Mouse (Mus musculus): ENCODE measurements around the gene Tpbpb. TPM values are rescaled to one million over a fixed set of nuclear protein-coding genes. Genes with fewer than 3 reads are reported as not detected.
"Not testable (repeated sequence)": the region's sequence is repeated elsewhere in the genome, so short reads cannot be mapped to it uniquely, and the experiment has no call there.

Tpbpb gene
- not detected for polyA plus RNA-seq (2017; shearing (Covaris generic))

DNA sequence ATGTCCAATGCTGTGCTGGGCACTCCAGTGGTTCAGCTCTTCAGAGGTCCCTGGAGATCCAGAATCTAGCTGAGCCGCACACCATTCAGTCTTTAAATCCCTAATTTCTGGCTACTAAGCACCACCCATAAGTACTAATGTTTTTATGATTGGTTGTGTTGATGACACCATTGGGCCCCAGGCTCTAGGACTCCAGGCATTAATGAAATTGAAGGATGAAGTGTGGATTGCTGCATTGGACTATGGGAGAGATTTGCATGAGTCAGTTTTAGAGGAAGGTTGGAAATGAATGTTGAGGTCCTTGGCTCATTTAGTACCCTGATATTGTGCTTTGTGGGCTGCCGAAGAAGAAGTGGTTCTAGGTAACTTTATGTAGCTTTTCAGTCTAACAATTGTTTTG lies at the start of gene Tpbpb:
Gene Tpbpb, minus strand, starts transcription at position 101 of the 400 bp plus-strand sequence.
- ATAC-seq = not testable (repeated sequence)

DNA sequence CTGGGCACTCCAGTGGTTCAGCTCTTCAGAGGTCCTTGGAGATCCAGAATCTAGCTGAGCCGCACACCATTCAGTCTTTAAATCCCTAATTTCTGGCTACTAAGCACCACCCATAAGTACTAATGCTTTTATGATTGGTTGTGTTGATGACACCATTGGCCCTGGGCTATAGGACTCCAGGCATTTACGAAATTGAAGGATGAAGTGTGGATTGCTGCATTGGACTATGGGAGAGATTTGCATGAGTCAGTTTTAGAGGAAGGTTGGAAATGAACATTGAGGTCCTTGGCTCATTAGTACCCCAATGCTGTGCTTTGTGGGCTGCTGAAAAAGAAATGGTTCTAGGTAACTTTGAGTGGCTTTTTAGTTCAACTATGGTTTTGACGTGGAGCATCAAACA lies 37.2 kb upstream of the Tpbpb start, which contains the start of gene Tpbpa:
Gene Tpbpa, minus strand, starts transcription at position 101 of the 400 bp plus-strand sequence.
- ATAC-seq = not testable (repeated sequence)

DNA sequence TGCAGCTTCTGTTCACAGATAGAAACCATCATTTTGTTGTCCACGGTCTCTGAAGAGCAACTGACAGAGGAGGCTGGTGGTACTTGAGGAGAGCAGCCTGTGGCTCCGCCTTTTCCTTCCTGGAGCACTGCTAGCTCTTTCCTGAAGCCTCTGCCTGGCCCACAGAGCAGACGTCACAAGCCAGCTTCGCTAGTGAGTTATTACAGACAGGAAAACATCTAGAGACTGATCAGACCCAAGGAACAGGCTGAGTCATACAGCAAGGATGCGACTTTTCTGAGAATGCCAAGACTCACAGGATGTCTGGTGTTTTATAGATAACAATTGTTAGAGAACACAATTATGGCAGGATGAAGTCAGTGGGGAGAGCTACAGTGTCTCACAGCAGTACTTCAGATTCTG lies 31.8 kb upstream of the Tpbpb start, which contains the start of the genes Gm49391 and Ctla2a:
Gene Gm49391, minus strand, starts transcription at position 72 of the 402 bp plus-strand sequence.
Gene Ctla2a, minus strand, starts transcription at position 126 of the 402 bp plus-strand sequence.
- ATAC-seq = peak; percentile 98

GRCm38 (mm10) chr13:60935490-60935889 lies 30.8 kb upstream of the Tpbpb start, which contains the start of gene Gm49393:
Gene Gm49393, minus strand, starts transcription at chr13:60935590.
- ATAC-seq = not testable (repeated sequence)

GRCm38 (mm10) chr13:60897328-60897727 lies 7.4 kb downstream of the Tpbpb start, which contains the start of gene Ctla2b:
Gene Ctla2b, minus strand, starts transcription at chr13:60897447.
- ATAC-seq = peak; percentile 94

DNA sequence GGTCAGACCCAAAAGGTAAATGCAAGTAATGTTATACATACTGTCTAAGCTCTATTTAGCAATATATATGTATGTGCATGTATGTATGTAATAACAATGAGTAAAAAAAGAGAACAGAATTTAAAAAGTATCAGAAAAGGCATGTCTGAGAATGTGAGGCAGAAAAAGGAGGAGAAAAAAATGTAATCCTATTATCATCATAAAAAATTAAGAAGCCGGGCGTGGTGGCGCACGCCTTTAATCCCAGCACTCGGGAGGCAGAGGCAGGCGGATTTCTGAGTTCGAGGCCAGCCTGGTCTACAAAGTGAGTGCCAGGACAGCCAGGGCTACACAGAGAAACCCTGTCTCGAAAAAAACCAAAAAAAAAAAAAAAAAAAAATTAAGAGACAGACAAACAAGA lies 7.9 kb downstream of the Tpbpb start, which contains the start of gene Gm49392:
Gene Gm49392, minus strand, starts transcription at position 101 of the 400 bp plus-strand sequence.
- not testable (repeated sequence) for ATAC-seq

DNA sequence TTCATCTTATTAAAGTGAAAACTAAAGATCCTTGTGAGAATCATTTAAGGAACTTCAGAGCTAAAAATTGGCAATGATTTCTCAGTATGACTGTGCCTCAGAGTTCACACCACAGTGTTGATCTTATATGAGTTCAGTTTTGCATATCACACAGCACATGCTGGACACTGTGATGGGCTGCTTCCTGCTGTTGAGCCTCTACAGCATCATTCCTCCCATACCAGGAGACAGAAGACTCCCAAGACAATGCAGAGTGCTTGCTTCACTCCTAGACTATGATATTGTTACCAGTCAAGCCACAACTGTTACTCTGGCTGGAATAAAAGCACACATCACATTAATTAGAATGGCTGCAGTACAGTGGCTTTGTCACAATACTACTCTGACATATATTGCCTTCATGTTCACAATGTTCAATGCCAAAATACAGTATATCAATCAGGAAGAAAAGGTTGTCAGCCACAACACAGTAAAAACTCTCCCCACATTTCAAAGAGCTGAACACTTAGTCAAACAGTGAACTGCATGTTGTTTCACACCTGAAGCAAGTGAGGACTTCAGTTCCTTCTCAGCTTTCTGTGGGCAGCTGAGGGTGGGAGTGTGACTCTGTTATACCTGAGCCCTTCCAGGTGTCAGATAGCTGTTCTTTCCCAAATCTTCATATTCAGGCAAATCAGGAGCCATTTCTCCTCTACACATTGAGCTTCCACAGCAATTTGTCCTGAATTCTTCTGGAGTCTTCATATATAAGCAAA lies 9.1 kb downstream of the Tpbpb start:
- no peak for ATAC-seq

GRCm38 (mm10) chr13:60892301-60892700 lies 12.4 kb downstream of the Tpbpb start:
- ATAC-seq = no peak

- ATAC-seq = no peak
These were observed 40.4 kb downstream of the Tpbpb start, which contains the start of gene 4930486L24Rik for GRCm38 (mm10) chr13:60864281-60864680. Gene 4930486L24Rik, minus strand, starts transcription at chr13:60864475.

Other genes with a start within 250 kb of the Tpbpb start
- not detected for gene BC051665, start 118.5 kb downstream of the Tpbpb start, polyA plus RNA-seq (2017; shearing (Covaris generic))
- gene Ctsll3, start 102.0 kb downstream of the Tpbpb start, polyA plus RNA-seq (2017; shearing (Covaris generic)) = not detected
- 1 to 10 TPM; 1.2 to 1.6 TPM for gene 4930486L24Rik, start 40.4 kb downstream of the Tpbpb start, polyA plus RNA-seq (2017; shearing (Covaris generic))
- not detected for gene Gm49392, start 8.0 kb downstream of the Tpbpb start, polyA plus RNA-seq (2017; shearing (Covaris generic))
- 1 to 10 TPM; 7.5 to 8.0 TPM for gene Ctla2b, start 7.4 kb downstream of the Tpbpb start, polyA plus RNA-seq (2017; shearing (Covaris generic))
- gene Gm49393, start 30.7 kb upstream of the Tpbpb start, polyA plus RNA-seq (2017; shearing (Covaris generic)) = not detected
- gene Gm49391, start 31.7 kb upstream of the Tpbpb start, polyA plus RNA-seq (2017; shearing (Covaris generic)) = not detected
- gene Ctla2a, start 31.7 kb upstream of the Tpbpb start, polyA plus RNA-seq (2017; shearing (Covaris generic)) = 10 to 100 TPM; 25.4 to 33.4 TPM
- gene Tpbpa, start 37.1 kb upstream of the Tpbpb start, polyA plus RNA-seq (2017; shearing (Covaris generic)) = not detected
- gene Ctsj, start 101.1 kb upstream of the Tpbpb start, polyA plus RNA-seq (2017; shearing (Covaris generic)) = not detected
- not detected for gene Ctsq, start 135.8 kb upstream of the Tpbpb start, polyA plus RNA-seq (2017; shearing (Covaris generic))